Mouse (Mus musculus): ENCODE results near the gene Btnl2.

DNA sequence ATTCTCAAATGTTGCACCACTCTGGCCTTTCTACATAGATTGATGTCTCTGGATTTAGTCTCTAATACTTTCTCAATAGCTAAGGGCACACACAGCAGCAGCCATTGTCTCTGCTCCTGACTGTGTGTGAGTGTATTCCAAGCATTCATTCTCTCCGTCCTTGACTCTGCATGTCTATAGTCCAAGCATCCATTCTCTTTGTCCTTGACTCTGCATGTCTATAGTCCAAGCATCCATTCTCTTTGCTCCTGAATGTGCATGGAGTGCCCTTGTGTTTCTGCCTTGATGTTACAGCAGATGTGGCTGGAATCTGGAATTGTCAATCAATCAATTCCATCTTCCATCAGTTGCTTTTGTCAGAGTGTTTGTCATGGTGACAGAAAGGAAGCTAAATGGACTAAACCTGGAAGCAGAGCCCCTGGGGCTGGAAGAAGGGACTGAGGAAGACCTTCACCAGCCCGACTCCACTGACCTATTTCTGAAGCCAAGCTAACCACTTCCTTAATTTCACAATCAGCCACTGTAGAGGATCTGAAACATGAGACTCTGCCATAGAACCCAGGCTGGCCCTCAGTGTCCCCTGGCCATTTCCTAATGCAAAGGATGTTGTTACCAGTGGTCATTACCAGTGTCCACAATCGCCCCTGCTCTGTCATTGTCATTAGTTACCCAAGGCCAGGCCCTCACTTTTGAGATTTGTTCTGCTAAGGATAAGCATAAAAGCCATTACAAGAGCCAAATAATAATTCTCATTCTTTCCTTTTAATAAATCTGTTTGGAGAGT is 13.8 kb upstream of the Btnl2 start:
- TF ChIP-seq POLR2A (IDR thresholded peaks at IDR 0.05; ENCODE audit: extremely low read depth, insufficient read depth, low read length) (no peak), CTCF (IDR thresholded peaks at IDR 0.05; ENCODE audit: extremely low read depth, insufficient read depth, low read length) (no peak)

Data from cortical plate, adult 2 months (tissue).